Mouse (Mus musculus) liver, postnatal 0 days (tissue): ENCODE data around the gene H2al1c.

Experiments used
- CTCF ChIP-seq: sonication (generic); IDR thresholded peaks from 2 replicates; pipeline ENCODE4 v1.5.1; 2016; ENCODE audit warnings: antibody characterized with exemption, low read depth
- EP300 ChIP-seq: IDR thresholded peaks from 2 replicates; pipeline ENCODE4 v1.6.1; 2016; ENCODE audit warnings: antibody characterized with exemption, low read depth, mild to moderate bottlenecking

DNA sequence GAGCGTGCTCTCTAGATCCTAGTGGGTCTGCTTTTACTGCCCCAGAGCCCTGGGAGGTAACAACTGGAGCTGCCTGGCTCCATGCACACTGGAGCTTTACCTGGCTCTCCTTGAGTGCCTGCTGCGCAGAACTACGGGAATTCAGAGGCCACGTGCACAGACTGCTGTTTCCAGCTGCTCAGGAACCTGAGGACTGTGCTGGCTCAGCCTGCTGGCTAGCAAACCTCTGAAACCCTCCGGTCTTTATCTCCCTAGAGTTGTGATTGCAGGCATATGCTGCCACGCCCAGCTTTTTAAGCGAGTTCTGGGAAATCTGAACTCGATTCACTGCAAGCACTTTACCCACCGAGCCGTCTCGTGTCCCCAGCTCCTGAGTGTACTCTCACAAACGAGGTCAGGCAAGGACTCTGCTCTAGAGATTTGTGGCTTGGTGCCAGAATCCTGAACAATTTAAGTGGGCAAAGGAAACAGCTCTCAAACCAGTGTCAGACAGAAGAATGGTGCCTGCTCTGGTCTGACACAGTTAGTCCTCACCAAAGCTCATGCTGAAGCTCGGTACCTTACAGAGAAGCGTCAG, 17.1 kb upstream of the H2al1c start:
- TF ChIP-seq CTCF, result no peak
- no peak for TF ChIP-seq EP300
